Comparison of ENCODE assay signal across 27 mouse cellular contexts in the genomic region with DNA sequence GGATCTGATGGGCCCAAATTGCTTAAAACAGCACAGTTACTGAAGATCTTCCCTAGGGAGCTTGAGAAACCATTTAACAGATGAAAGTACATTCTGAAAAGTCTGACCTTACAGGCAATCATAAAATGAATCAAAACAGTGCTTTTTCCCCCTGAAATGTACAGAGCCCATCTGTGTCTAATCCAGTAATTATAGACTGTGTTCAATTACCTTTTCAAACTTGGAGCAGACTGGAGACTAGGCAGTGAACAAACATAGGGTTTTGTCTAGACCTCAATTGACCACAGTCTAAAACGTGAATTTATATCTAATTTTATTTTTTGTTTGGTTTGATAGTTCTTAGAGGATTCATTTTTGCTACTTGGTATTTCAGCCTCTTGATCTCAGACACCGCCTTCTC. TPM values are rescaled to one million over a fixed set of nuclear protein-coding genes. Genes with fewer than 3 reads are reported as not detected.
DNase-seq lines count a peak whose midpoint lies in the region; ATAC-seq and TF ChIP-seq lines count a peak whose summit lies in the region.
"Had no signal": no experiment of that assay in that cellular context is flagged by ENCODE, and none has a peak within 500 bp of the region (broad histone marks: within the 10 kb centered on the region; RNA-seq: fewer than 3 reads in every experiment).

No protein-coding gene starts in this region.

- H3K4me1 ChIP-seq in midbrain, embryonic 12.5 days = peaks cover 24% of the 10 kb centered on the region
- no peaks in the 10 kb centered on the region for H3K4me1 ChIP-seq in midbrain, postnatal 0 days (ENCODE audit: insufficient read depth, low read length)
- peaks cover 39% of the 10 kb centered on the region for H3K4me1 ChIP-seq in embryonic facial prominence, embryonic 15.5 days
- H3K4me1 ChIP-seq: liver, embryonic 12.5 days had no signal

- intact Hi-C loops in heart, postnatal 36 days (cut with DNase I) = no loop called here

- peak; percentile 30 for DNase-seq in embryo, embryonic 10.5 days (ENCODE audit: low spot score)
- no peak for DNase-seq in embryo, embryonic 11 days
- no peak for DNase-seq in midbrain, postnatal 0 days (ENCODE audit: low spot score)
- DNase-seq in heart, postnatal 36 days = no peak
- no peak for DNase-seq in cerebellum, adult 11 months
- no peak for DNase-seq in cerebellum, adult 9-10 months
- DNase-seq: adrenal gland, adult 8-10 months; cerebellum, adult 11-12 months; cerebellum, postnatal 10 days; forebrain, postnatal 0 days; gastrocnemius, postnatal 10 days; kidney, adult 18-20 months; kidney, postnatal 36 days; liver, postnatal 0 days; lung, postnatal 36 days; thymus, adult 2 months; thymus, postnatal 36 days had no signal

- H3K36me3 ChIP-seq in midbrain, embryonic 12.5 days = no peaks in the 10 kb centered on the region
- no peaks in the 10 kb centered on the region for H3K36me3 ChIP-seq in midbrain, postnatal 0 days (ENCODE audit: insufficient read depth, low read length)
- H3K36me3 ChIP-seq in embryonic facial prominence, embryonic 15.5 days = no peaks in the 10 kb centered on the region
- H3K36me3 ChIP-seq: heart, embryonic 13.5 days; hindbrain, embryonic 10.5 days; hindbrain, embryonic 15.5 days; limb, embryonic 13.5 days; liver, embryonic 12.5 days; midbrain, embryonic 13.5 days; neural tube, embryonic 12.5 days had no signal

- no peak for TF ChIP-seq CTCF in midbrain, postnatal 0 days (IDR thresholded peaks at IDR 0.05)

- H3K9ac ChIP-seq in midbrain, embryonic 12.5 days (replicated peaks) = no peak overlapping the region
- H3K9ac ChIP-seq in midbrain, postnatal 0 days (replicated peaks; ENCODE audit: low read length, poor library complexity, severe bottlenecking) = no peak overlapping the region
- H3K9ac ChIP-seq in embryonic facial prominence, embryonic 15.5 days = no peak overlapping the region
- H3K9ac ChIP-seq: forebrain, postnatal 0 days; heart, embryonic 13.5 days; hindbrain, embryonic 15.5 days; limb, embryonic 13.5 days; liver, embryonic 12.5 days; liver, postnatal 0 days; midbrain, embryonic 13.5 days; neural tube, embryonic 12.5 days had no signal

- H3K4me2 ChIP-seq in midbrain, embryonic 12.5 days (replicated peaks) = no peak overlapping the region
- H3K4me2 ChIP-seq in midbrain, postnatal 0 days (ENCODE audit: low read depth, low read length, poor library complexity, severe bottlenecking) = no peak overlapping the region
- H3K4me2 ChIP-seq in embryonic facial prominence, embryonic 15.5 days (replicated peaks) = no peak overlapping the region
- H3K4me2 ChIP-seq: heart, embryonic 13.5 days; hindbrain, embryonic 15.5 days; limb, embryonic 13.5 days; liver, embryonic 12.5 days; midbrain, embryonic 13.5 days; neural tube, embryonic 12.5 days had no signal

- no peak for ATAC-seq in midbrain, embryonic 12.5 days (ENCODE audit: low FRiP score, low read depth)
- no peak for ATAC-seq in midbrain, postnatal 0 days (ENCODE audit: low FRiP score)
- no peak for ATAC-seq in embryonic facial prominence, embryonic 15.5 days (ENCODE audit: insufficient number of reproducible peaks, low FRiP score, low TSS enrichment, low read depth)
- ATAC-seq: forebrain, postnatal 0 days; liver, embryonic 12.5 days; liver, postnatal 0 days; midbrain, embryonic 13.5 days had no signal

- H3K27ac ChIP-seq in midbrain, embryonic 12.5 days (replicated peaks) = 0 out of 2 replicates have a peak overlapping the region, but pooled peaks have one; percentile 3
- H3K27ac ChIP-seq in midbrain, postnatal 0 days (ENCODE audit: low read depth, low read length) = no peak overlapping the region
- H3K27ac ChIP-seq in embryonic facial prominence, embryonic 15.5 days (replicated peaks) = peak overlapping the region; percentile 49; the same call in 1 of the 2 replicates
- H3K27ac ChIP-seq: heart, embryonic 13.5 days; hindbrain, embryonic 15.5 days; limb, embryonic 13.5 days; liver, embryonic 12.5 days; midbrain, embryonic 13.5 days; neural tube, embryonic 12.5 days had no signal

- H3K9me3 ChIP-seq in midbrain, embryonic 12.5 days = no peaks in the 10 kb centered on the region
- no peaks in the 10 kb centered on the region for H3K9me3 ChIP-seq in midbrain, postnatal 0 days (ENCODE audit: low read length)
- no peaks in the 10 kb centered on the region for H3K9me3 ChIP-seq in embryonic facial prominence, embryonic 15.5 days (replicated peaks)
- H3K9me3 ChIP-seq: heart, embryonic 13.5 days; hindbrain, embryonic 10.5 days; hindbrain, embryonic 15.5 days; limb, embryonic 13.5 days; liver, embryonic 12.5 days; midbrain, embryonic 13.5 days; neural tube, embryonic 12.5 days had no signal

- no peak overlapping the region for H3K4me3 ChIP-seq in midbrain, embryonic 12.5 days
- H3K4me3 ChIP-seq in midbrain, postnatal 0 days (ENCODE audit: low read depth, low read length) = no peak overlapping the region
- H3K4me3 ChIP-seq in embryonic facial prominence, embryonic 15.5 days (replicated peaks) = no peak overlapping the region
- H3K4me3 ChIP-seq: heart, embryonic 13.5 days; hindbrain, embryonic 10.5 days; hindbrain, embryonic 15.5 days; limb, embryonic 13.5 days; liver, embryonic 12.5 days; midbrain, embryonic 13.5 days; neural tube, embryonic 12.5 days had no signal

- 4% methylated on average over 2 of the region's 2 CpGs for WGBS in midbrain, embryonic 12.5 days
- 41% methylated on average over 2 of the region's 2 CpGs for WGBS in midbrain, postnatal 0 days
- 38% methylated on average over 2 of the region's 2 CpGs for WGBS in embryonic facial prominence, embryonic 15.5 days

- H3K27me3 ChIP-seq in midbrain, embryonic 12.5 days = peaks cover 4% of the 10 kb centered on the region; the same call in 1 of the 2 replicates
- H3K27me3 ChIP-seq in midbrain, postnatal 0 days (ENCODE audit: insufficient read depth, low read length) = no peaks in the 10 kb centered on the region
- no peaks in the 10 kb centered on the region for H3K27me3 ChIP-seq in embryonic facial prominence, embryonic 15.5 days
- H3K27me3 ChIP-seq: CH12.LX; heart, embryonic 13.5 days; hindbrain, embryonic 15.5 days; limb, embryonic 13.5 days; liver, embryonic 12.5 days; midbrain, embryonic 13.5 days; neural tube, embryonic 12.5 days had no signal

RNA-seq across cellular contexts. Expression of gene Stx18, which starts 26.9 kb away (rescaled TPM):
- 42.1 and 42.5 TPM in 2 replicates for polyA plus RNA-seq in midbrain, embryonic 12.5 days (2016; fragmentation: Nextera tagmentation; extraction: Ambion mirVana)
- 14.0 and 20.8 TPM in 2 replicates for total RNA-seq in midbrain, postnatal 0 days (2014; rRNA removed)
- 24.4 and 26.1 TPM in 2 replicates for polyA plus RNA-seq in midbrain, postnatal 0 days (2015; fragmentation: Nextera tagmentation; extraction: Ambion mirVana)
- 47.4 and 47.5 TPM in 2 replicates for polyA plus RNA-seq in embryonic facial prominence, embryonic 15.5 days (2015; fragmentation: Nextera tagmentation; extraction: Ambion mirVana)
- total RNA-seq in heart, postnatal 36 days (2021) = 10 to 100 TPM; 17.3 to 18.7 TPM
